16 mouse cellular contexts compared by ENCODE assay signal in the genomic region with DNA sequence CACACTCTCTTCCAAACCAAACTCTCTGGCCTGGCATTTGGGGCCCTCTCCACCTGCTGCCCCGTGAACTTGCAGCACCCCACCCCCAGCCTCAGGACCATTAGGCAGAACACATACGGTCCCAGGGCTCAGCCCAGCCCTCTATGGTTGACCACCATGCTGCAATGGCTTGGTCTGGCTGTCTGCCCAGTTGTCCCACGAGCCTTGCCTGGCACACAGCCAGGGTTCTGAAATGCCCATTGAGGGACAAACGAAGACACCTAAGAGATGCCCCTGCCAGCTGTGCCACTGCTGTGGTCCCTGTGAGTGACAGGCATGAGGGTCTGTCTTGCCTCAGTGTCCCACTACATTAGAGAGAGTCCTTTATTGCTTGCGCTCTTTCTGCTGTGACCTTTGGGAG. TPM values are rescaled to one million over a fixed set of nuclear protein-coding genes. Genes with fewer than 3 reads are reported as not detected.
A peak's percentile ranks its signal among the peaks of the same experiment; 100 is the strongest.
DNase-seq lines count a peak whose midpoint lies in the region; ATAC-seq and TF ChIP-seq lines count a peak whose summit lies in the region.
"Had no signal": no experiment of that assay in that cellular context is flagged by ENCODE, and none has a peak within 500 bp of the region (broad histone marks: within the 10 kb centered on the region; RNA-seq: fewer than 3 reads in every experiment).

No protein-coding gene starts in this region.

- no peak for TF ChIP-seq CTCF in lung, postnatal 0 days (IDR thresholded peaks at IDR 0.05)

- no peaks in the 10 kb centered on the region for H3K27me3 ChIP-seq in lung, postnatal 0 days (replicated peaks; ENCODE audit: insufficient read depth, low read length)
- H3K27me3 ChIP-seq: hindbrain, embryonic 15.5 days; limb, embryonic 15.5 days; lung, embryonic 15.5 days had no signal

- no peak overlapping the region for H3K4me2 ChIP-seq in lung, postnatal 0 days (replicated peaks; ENCODE audit: low read depth, low read length)
- H3K4me2 ChIP-seq: hindbrain, embryonic 15.5 days; limb, embryonic 15.5 days; lung, embryonic 15.5 days had no signal

- no peaks in the 10 kb centered on the region for H3K9me3 ChIP-seq in lung, postnatal 0 days (ENCODE audit: low read length)
- H3K9me3 ChIP-seq: hindbrain, embryonic 15.5 days; limb, embryonic 15.5 days; lung, embryonic 15.5 days had no signal

- no peak overlapping the region for H3K4me3 ChIP-seq in lung, postnatal 0 days (ENCODE audit: low read depth, low read length)
- H3K4me3 ChIP-seq in brown adipose tissue, adult 24 weeks (ENCODE audit: insufficient read depth, low read depth, low read length), result no peak overlapping the region
- H3K4me3 ChIP-seq: hindbrain, embryonic 15.5 days; layer of hippocampus, adult 2 months; limb, embryonic 15.5 days; lung, embryonic 15.5 days had no signal

- no peak for ATAC-seq in lung, postnatal 0 days
- ATAC-seq: midbrain, embryonic 16.5 days had no signal

- H3K36me3 ChIP-seq in lung, postnatal 0 days (ENCODE audit: insufficient read depth, low read length), result no peaks in the 10 kb centered on the region
- H3K36me3 ChIP-seq: lung, embryonic 15.5 days had no signal

- peak; percentile 72 for DNase-seq in adrenal gland, postnatal 14 days
- no peak for DNase-seq in adrenal gland, adult 18-20 months (ENCODE audit: low spot score in 2 of 2)
- peak; percentile 37 to 47 for DNase-seq in lung, adult 18-20 months
- no peak for DNase-seq in lung, postnatal 0 days (ENCODE audit: low spot score)
- DNase-seq in 3134 (ENCODE audit: extremely low read depth, insufficient read length, low spot score), result peak; percentile 56
- DNase-seq in thymus, postnatal 25 days, result no peak
- no peak for DNase-seq in adipocyte (ENCODE audit: low spot score)
- DNase-seq: cerebellum, adult 9-11 months; kidney, adult 9 months; thymus, postnatal 36 days had no signal

- H3K4me1 ChIP-seq in lung, postnatal 0 days (ENCODE audit: insufficient read depth, low read depth, low read length), result no peaks in the 10 kb centered on the region
- H3K4me1 ChIP-seq in brown adipose tissue, adult 24 weeks (ENCODE audit: control insufficient read depth, insufficient read depth, insufficient read length, low read length), result peaks cover 20% of the 10 kb centered on the region
- H3K4me1 ChIP-seq: hindbrain, embryonic 15.5 days; limb, embryonic 15.5 days; lung, embryonic 15.5 days had no signal

- H3K9ac ChIP-seq in lung, postnatal 0 days (replicated peaks; ENCODE audit: low read depth), result no peak overlapping the region
- H3K9ac ChIP-seq: hindbrain, embryonic 15.5 days; limb, embryonic 15.5 days; lung, embryonic 15.5 days had no signal

- H3K27ac ChIP-seq in lung, postnatal 0 days (ENCODE audit: low read length), result no peak overlapping the region
- H3K27ac ChIP-seq in brown adipose tissue, adult 24 weeks (replicated peaks; ENCODE audit: low read depth, low read length), result peak overlapping the region; percentile 93
- H3K27ac ChIP-seq: hindbrain, embryonic 15.5 days; layer of hippocampus, adult 2 months; limb, embryonic 15.5 days; lung, embryonic 15.5 days had no signal

- TF ChIP-seq EP300 in lung, postnatal 0 days (IDR thresholded peaks at IDR 0.05), result no peak

- 44% methylated on average over 5 of the region's 5 CpGs for WGBS in lung, postnatal 0 days

RNA-seq across cellular contexts. Expression of a gene that starts 17.2 kb away (rescaled TPM):
- 31.8 and 36.4 TPM in 2 replicates for total RNA-seq in adrenal gland, postnatal 14 days (2021)
- total RNA-seq in adrenal gland, adult 18-20 months (2021), result 10 to 100 TPM; 38.7 to 48.9 TPM
- 32.9 and 37.7 TPM in 2 replicates for polyA plus RNA-seq in lung, postnatal 0 days (2015; fragmentation: Nextera tagmentation; extraction: Ambion mirVana)
- polyA plus RNA-seq in brown adipose tissue, adult 24 weeks (2012; ENCODE audit: insufficient read depth, insufficient read length, missing spikeins), result 38.5 and 40.6 TPM in 2 replicates

RNA-seq across cellular contexts. Expression of a gene that starts 30.4 kb away (rescaled TPM):
- total RNA-seq in adrenal gland, postnatal 14 days (2021), result 21.9 and 24.5 TPM in 2 replicates
- total RNA-seq in adrenal gland, adult 18-20 months (2021), result 10 to 100 TPM; 21.8 to 85.0 TPM
- 1.5 and 1.8 TPM in 2 replicates for polyA plus RNA-seq in lung, postnatal 0 days (2015; fragmentation: Nextera tagmentation; extraction: Ambion mirVana)
- 67.4 and 106 TPM in 2 replicates for polyA plus RNA-seq in brown adipose tissue, adult 24 weeks (2012; ENCODE audit: insufficient read depth, insufficient read length, missing spikeins)

RNA-seq across cellular contexts. Expression of a gene that starts 45.4 kb away (rescaled TPM):
- total RNA-seq in adrenal gland, postnatal 14 days (2021), result 2.6 and 12.4 TPM in 2 replicates
- 1 to 10 TPM; 2.7 to 3.4 TPM for total RNA-seq in adrenal gland, adult 18-20 months (2021)
- 11.2 and 14.0 TPM in 2 replicates for polyA plus RNA-seq in lung, postnatal 0 days (2015; fragmentation: Nextera tagmentation; extraction: Ambion mirVana)
- polyA plus RNA-seq in brown adipose tissue, adult 24 weeks (2012; ENCODE audit: insufficient read depth, insufficient read length, missing spikeins), result 0.52 and 1.7 TPM in 2 replicates

Comparison
In these comparisons a context has a peak if more than half of its experiments do, and no peak if none do; other contexts are left out.
1. DNase-seq: peak in adrenal gland, postnatal 14 days (single experiment), lung, adult 18-20 months (2 of 2) and 3134 (single experiment); none in adrenal gland, adult 18-20 months (0 of 2), lung, postnatal 0 days (single experiment), thymus, postnatal 25 days (single experiment) and adipocyte (single experiment).